Mouse (Mus musculus): Measurements from ENCODE around the gene Chrnb1.

The Chrnb1 gene

DNA sequence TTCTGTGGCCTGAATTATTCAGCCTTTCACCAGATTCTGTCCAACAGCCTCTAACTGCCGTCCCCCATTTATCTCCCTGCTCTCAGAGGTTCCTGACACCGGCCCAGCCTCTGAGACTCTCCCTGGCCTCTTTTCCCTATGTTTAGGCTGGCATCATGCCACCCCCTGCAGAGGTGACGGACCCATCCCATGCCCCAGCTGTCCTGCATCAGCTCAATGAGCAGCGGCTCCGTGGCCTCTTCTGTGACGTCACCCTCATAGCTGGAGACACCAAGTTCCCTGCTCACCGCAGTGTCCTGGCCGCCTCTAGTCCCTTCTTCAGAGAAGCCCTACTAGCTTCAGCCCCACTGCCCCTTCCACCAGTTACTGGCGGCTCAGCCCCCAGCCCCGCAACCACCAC, 20.0 kb downstream of the Chrnb1 start:
- no peak for DNase-seq (ENCODE audit: low spot score)

DNA sequence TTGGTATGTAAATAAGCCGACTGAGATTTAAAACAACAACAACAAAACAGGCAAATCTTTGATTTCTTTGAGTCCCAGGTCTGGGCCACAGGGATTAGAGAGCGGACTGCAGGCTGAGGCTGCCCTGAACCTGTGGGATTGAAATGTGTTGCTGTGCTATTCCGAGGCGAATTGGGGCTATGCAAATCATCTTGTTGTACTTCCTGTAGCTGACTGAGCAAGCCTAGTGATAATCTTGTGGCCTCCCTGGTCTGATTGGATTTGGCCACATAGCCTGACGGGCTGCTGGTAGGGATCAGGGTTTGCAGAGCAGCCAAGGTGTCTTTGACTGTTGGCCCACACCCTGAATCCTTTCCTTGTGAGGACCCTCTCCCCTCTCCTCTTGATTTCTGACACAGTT, 20.8 kb downstream of the Chrnb1 start:
- no peak for DNase-seq (ENCODE audit: low spot score)

DNA sequence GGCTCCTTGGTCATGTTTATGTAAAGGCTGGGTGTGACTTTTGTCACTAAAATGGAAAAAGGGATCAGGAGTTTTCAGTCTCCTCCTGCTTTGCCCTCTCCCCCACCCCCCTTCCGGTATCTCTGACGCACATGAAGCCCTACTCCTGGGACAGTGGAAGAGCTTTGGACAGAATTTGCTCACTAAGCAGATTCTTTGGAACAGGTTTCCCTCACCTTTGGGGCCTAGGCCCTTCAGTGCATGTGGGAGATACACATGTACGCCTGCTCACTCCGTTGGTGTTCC, 28.2 kb downstream of the Chrnb1 start:
- DNase-seq (ENCODE audit: low spot score), result peak; percentile 25

DNA sequence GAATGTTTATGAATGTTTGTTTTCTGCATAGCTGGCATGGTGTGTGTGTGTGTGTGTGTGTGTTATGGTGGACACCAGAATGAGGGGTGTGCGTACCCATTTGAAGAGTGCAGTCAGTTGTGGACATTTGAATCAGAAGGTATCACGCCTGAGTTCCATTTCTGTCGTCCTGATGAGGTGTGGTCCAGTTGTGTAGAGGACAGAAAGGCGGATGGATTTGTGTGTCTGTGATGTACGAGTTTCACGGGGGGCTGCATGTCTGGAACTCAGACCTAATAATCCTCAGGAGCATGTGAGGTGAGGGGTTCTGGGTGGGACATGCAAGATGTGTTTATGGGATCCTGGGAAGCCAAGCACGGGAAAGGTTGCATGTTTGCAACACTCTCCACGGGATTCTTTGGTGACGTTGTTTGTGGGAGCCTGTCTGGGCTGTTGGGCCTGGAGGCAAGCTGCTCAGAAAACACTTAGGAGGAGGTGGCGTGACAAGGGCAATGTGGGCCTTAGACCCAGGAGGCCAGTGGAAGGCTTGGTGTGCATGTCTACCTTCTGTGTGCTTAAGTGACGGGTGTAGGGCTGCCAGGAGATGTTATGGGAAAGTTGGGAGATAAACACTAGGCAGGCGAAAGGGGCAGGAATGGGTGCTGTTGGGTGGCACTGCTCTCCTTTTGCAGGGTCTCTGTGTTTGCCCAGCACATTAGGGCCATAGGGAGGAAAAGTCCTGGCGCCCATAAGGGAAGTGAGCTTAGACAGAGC, 28.7 kb downstream of the Chrnb1 start:
- peak; percentile 11 for DNase-seq (ENCODE audit: low spot score)

DNA sequence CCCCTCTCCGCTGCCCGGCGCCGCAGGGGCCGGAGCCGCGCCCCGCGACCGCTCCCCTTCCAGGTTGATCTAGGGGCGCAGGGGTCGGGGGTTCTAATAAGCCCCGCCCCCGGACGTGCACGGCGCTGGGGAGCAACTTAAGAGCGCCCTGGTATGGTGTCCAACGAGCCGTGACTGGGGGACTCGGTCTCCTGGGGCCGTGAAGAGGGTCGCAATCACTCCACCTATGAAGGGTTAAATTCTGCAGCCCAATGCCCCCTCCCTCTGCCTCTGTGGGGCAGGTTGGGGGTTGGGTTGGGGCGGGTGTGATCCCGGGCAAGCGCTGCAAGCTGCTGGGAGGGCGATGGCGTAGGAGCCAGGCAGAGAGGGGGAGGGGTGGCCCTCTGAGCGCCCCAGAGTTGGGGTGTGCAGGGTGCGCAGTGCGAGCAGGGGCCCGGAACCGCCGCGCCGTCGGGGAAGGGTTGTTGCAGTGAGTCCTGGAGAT, 29.6 kb downstream of the Chrnb1 start:
- DNase-seq (ENCODE audit: low spot score), result peak; percentile 81

DNA sequence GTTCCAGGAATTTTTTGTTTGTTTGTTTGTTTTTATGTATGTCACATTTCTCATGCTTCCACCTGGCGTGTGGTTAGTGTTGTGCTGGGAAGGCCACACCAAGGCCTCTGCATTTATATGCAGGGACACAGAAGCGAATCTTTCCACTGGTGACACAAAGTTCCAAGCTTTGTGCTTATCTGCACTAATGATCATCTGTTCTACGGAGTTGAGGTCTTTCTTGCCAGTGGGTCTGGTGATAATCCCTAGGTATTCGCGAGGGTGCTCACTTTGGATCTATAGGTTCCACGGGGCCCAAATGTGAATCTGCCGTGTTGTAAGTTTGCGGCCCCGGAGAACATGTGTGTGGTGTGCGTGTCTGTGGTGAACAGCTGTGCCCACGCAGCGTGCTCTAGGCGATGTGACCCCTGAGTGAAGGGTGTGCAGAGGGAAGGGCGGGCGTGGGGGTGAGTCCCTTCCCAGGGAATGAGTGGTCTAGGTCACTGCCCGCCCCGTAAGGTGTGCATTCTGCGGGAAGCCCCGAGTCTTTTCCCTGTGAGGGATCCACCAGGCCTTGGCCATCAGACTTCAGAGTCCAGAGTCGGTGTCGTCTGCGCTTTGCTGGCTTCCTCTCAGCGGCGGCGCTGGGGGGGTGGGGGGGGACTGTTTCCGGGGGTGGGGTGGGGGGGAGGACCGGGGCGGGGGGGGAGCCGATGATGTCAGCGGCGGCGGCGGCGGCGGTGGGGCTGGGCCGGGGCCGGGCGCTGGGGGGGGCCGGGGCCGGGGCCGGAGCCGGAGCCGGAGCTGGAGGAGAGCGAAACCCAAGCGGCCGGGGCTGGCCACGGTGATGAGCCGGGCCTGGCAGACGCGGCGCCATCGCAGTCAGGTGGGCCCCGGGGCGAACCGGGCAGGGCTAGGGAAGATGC, 30.3 kb downstream of the Chrnb1 start, which contains the start of gene Zbtb4:
Gene Zbtb4, plus strand, starts transcription at position 692 of the 905 bp plus-strand sequence.
- peak; percentile 31 for DNase-seq (ENCODE audit: low spot score)

DNA sequence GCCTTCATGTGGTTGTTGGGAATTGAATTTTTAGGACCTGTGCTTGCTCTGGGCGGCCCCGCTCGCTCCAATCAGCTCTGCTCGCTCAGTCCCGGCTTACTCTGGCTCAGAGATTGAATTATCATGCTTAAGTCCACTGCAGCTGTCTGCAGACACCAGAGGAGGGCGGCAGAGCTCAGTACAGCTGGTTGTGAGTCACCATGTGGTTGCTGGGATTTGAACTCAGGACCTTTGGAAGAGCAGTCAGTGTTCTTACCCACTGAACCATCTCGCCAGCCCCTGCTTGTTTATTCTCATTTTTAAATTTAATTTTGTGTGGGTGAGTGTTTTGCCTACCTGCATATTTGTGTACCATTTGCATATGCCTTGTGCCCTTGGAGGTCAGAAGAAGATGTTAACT, 32.2 kb downstream of the Chrnb1 start:
- DNase-seq (ENCODE audit: low spot score), result no peak

DNA sequence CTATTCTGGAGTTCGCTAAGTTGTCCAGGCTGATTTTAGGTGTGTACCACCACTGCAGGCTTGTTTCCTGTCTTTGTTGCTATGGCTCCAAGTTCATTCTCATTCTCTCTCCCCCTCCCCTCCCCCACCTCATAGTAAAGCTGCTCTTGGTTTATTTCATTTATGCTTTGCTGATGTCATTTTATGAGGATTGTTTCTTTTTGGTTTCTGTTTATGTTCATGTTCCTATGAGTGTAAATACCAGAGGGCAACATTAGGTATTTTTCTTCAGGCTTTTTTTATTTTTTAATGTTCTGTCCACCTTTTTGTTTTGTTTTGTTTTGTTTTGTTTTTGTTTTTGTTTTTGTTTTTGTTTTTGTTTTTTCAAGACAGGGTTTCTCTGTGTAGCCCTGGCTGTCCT, 33.9 kb downstream of the Chrnb1 start, which contains the start of gene Slc35g3:
Gene Slc35g3, minus strand, starts transcription at position 101 of the 400 bp plus-strand sequence.
- no peak for DNase-seq (ENCODE audit: low spot score)

DNA sequence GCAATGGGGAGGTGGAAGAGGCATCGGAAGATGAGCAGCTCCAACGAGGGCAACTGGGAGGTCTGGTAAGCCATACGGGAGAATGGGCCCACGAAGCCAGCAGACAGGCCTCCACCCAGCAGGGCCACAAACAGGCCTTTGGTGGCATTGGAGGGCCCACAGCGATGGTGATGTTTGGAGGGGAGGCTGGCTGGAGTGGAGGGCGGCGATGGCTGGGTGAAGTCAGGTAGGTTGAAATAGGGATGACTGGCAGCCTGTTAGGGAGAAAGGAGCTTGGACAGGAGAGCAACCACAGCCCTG, 34.9 kb downstream of the Chrnb1 start:
- no peak for DNase-seq (ENCODE audit: low spot score)

DNA sequence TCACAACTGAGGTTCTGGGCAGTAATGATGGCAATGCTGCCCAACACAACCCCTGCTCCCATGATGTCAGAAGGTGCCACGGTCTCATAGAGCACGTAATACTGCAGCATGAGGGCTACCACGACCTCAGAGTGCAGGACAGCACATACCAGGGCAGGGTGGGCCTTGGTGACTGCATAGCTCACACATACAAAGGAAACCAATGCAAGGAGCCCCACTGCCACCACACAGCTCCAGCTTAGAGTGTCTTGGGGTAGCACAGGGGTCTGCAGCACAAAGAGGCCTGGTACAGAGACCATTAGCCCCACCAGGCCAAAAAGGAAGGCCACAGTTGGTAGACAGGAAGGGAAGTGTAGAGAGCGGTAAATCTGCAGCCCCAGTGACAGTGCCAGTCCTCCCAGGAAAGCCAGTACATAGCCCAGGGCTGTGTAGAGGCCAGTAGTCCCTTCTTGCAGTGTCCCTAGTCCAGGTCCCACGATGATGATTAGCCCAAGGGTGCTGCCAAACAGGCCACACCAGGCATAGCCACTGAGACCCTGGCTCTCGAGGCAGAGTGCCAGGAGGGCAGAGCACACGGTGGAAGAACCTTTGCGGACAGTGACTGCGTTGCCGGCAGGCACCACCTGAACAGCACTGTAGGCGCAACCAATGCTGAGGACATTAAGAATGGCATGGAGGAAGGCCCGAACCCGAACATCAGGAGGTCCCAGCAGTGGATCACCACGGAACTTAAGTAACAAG, 35.4 kb downstream of the Chrnb1 start:
- no peak for DNase-seq (ENCODE audit: low spot score)

DNA sequence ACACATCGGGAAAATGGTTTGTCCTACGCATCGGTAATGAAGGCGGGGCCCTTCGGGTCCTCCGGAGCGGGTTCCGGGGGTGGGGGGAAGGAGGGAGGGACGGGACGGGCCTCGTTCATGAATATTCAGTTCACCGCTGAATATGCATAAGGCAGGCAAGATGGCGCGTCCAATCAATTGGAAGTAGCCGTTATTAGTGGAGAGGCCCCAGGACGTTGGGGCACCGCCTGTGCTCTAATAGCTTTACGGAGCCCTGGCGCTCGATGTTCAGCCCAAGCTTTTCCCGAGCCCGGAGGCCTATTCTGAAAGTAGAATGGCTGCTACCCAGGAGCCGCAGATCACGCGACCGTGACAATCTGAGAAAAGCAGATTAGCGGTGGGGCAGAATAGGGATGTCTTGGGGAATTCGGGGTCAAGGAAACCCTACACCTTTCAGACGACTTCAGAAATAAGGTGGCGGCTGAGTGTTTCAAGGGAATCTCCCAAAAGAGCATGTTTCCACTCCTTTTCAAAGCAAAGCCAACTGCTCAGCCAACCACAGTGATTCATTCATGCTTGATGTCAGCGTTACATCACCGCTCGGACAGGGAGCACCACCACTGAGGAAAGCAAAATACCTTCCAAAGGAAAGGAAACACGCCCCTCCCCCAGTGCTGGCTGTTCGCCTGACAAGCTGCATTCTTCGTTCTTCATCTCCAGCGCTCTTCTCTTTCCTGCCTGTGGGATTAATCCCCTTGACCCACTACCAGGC, 36.6 kb downstream of the Chrnb1 start:
- DNase-seq (ENCODE audit: low spot score), result peak; percentile 88

DNA sequence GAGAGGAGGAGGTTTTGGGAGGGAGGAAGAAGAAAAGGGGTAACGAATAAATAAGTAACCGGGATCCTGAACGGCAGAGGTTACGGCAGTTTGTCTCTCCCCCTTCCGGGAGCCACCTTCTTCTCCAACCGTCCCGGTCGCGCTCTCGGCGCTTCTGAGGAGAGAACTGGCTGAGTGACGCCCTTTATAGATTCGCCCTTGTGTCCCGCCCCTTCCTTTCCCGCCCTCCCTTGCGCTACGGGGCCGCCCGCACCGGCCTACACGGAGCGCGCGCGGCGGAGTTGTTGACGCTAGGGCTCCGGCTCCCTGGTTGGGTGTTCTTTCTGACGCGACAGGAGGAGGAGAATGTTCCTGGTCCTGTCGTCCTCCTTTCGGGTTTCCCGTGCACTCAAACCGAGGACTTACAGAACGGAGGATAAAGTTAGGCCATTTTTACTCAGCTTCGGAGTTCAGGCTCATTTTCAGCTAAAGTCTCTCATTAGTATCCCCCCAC, 37.2 kb downstream of the Chrnb1 start, which contains the start of gene Polr2a:
Gene Polr2a, minus strand, starts transcription at position 160 of the 493 bp plus-strand sequence.
- peak; percentile 96 for DNase-seq (ENCODE audit: low spot score)

DNA sequence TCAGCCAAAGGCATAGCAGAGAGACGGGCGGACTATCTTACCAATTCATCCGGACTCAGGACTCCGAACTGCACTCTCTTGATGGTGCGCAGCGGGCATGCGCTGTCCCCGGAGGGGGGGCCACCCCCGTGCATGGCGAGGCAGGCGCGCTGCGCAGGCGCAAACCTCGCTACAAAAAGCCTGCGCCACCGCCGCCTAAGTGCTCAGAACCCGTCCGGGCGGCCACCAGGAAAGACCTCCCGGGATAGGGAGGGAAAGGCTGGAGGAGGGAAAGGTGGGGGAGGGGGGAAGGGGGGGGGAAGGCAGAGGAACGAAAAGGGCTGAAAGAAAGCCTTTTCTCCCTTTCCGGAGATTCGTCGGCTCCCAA, 37.7 kb downstream of the Chrnb1 start:
- DNase-seq (ENCODE audit: low spot score), result peak; percentile 96

DNA sequence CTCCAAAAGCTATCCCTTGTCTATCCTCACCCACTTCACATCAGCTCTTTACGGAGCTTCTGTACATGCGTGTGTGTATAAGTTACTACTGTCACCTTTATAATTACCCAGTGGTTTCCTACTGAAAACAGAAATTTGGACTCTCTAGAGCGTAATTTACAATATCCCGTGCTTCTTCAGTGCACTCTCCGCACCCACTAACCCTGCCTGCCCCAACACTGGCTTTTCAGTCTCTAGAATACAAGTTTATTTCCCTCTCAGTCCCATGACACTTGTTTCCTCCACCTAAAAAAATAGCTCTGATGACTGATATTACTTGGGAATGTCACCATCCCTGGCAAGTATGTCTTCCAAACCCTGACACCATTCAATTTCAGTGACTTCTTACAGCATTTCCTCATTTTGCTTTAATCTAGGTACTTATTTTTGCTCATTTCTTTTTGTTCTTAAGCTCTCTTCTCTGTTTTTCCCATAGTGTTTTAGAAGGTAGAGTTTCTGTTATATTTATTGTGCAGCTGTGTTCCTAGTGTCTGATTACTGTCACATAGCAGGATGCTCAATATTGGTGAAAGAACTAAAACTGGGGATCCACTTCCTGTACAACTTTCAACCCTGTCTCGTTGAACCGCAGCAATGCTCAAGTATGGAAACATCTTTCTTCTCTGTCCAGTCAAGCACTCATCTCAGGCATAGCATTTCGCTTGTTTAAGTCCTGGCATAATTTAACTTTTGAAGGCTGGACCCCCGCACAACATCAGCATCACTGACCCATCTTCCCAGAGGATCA, 38.2 kb downstream of the Chrnb1 start:
- DNase-seq (ENCODE audit: low spot score), result no peak

DNA sequence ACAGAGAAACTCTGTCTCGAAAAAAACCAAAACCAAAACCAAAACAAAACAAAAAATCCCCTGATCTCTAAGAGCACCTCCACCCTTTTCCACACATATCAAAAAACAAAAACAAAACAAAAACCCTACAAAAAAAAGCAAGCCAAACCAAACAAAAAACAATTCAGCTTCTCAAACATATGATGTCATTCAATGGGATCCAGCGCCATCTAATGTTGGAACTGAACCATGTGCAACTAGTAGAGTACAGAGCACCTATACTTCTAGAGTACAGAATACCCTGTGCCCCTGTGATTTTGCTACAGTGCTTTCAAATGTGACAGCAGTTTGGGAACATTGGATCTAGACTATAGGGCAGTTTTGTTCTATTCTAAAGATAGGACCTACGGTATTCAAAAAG, 41.0 kb downstream of the Chrnb1 start:
- DNase-seq (ENCODE audit: low spot score), result peak; percentile 39

DNA sequence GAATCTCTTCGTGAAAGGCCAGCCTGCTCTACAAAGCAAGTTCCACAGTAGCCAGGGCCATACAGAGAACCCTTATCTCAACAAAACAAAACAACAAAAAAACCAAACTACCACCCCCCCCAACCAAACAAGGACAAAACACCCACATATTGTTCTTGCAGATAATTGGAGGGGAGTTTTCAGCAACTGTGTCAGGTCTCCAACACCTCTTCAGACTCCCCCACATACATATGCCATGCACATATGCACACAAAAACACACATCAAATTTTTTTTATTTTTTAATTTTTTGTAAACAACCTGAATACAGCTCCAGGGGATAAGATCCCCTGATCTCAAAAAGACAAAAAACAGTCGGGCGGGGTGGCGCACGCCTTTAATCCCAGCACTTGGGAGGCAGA, 41.5 kb downstream of the Chrnb1 start:
- no peak for DNase-seq (ENCODE audit: low spot score)

DNA sequence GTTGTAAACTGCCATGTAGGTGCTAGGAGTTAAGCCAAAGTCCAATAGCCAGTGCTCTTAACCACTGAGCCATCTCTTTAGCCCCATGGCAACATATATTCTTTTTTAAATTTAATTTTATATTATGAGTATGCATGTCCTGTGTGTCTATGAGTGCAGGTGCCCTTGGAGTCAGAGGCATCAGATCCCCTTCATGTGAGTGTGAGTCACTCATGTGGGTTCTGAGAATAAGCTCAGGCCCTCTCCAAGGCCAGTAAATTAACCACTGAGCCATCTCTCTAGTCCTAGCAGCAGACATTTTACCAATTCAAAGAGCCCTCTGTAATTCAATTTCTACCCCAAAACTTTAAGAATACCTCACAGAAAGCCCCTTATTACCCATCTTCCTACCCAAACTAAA, 43.1 kb downstream of the Chrnb1 start:
- no peak for DNase-seq (ENCODE audit: low spot score)

DNA sequence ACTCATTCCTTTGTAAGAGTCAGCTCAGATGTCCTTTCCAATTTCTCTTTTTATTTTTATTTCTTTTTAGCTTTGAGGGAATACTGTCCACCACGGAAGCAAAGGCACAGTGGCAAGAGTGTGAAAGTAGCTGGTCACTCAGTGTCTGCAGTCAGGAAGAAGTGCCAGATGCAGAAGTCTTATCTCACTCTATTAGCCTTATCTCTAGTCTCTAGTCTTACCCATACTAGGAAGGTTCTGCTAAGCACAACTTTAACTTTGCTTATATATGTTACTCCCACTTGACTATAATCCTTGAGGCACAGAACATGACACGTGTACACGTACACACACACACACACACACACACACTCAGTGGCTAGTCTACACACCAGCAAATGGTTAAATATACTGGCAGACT, 44.1 kb downstream of the Chrnb1 start:
- DNase-seq (ENCODE audit: low spot score), result no peak

Data from urinary bladder, postnatal 14 days (tissue).